Mouse (Mus musculus): ENCODE measurements around the gene Rhov.

- TF ChIP-seq CTCF (IDR thresholded peaks at IDR 0.05; ENCODE audit: control insufficient read depth, insufficient read depth, low read length) (no peak), POLR2A (IDR thresholded peaks at IDR 0.05; ENCODE audit: borderline replicate concordance, control insufficient read depth, low read depth, low read length) (no peak)
These were observed 17.9 kb upstream of the Rhov start for GRCm38 (mm10) chr2:119289014-119289416.
